Mouse (Mus musculus) thymus, postnatal 36 days (tissue): ENCODE measurements around the gene Mcm6.
A peak's percentile ranks its signal among the peaks of the same experiment; 100 is the strongest.

ENCODE experiments used
- DNase-seq, 2 experiments: peaks; one replicate each; pipeline ENCODE4 v3.0.0; 2022; ENCODE audit warnings: mixed read lengths in 2 of 2

Gene Mcm6

GRCm38 (mm10) chr1:128359554-128360376, at the start of gene Mcm6:
TSS of gene Mcm6 (minus strand) at chr1:128359664.
- peak; percentile 95 to 97 for DNase-seq

DNA sequence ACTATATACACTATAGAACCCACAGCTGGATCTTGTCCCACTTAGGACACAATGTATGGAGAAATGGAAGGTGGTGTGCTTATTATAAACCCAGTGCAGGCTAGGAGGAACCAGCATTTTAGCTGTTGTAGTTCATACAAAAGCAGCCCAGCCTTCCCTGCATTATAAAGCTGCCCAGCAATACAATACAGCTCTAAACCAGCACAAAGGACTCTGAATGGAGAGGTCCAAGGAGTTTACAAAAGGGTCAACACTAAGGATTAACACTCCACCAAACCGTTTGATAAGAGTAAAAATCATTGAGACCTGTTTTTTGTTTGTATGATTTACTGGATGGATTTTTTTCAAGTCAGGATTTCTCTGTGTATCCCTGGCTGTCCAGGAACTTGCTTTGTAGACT, 47.4 kb upstream of the Mcm6 start:
- no peak for DNase-seq

DNA sequence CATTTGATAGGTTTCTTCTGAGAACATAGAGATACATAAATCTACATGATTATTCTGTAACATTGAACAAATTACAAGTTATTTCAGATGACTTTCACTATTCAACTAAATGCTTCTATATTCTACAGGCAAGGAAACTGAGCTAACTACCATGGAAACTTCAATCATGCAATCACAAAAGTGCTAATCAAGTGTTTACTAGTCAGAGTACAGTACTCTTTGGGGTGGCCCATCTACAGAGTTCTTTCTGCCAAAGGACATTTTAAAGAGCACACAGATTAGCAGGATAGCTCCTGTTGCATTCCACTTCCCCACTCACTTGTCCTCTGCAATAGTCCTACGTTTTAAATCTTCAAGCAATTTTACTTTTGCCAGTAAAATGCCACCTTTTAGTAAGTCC, 46.2 kb upstream of the Mcm6 start:
- DNase-seq = no peak

GRCm38 (mm10) chr1:128405041-128405481, 45.6 kb upstream of the Mcm6 start:
- DNase-seq = no peak

DNA sequence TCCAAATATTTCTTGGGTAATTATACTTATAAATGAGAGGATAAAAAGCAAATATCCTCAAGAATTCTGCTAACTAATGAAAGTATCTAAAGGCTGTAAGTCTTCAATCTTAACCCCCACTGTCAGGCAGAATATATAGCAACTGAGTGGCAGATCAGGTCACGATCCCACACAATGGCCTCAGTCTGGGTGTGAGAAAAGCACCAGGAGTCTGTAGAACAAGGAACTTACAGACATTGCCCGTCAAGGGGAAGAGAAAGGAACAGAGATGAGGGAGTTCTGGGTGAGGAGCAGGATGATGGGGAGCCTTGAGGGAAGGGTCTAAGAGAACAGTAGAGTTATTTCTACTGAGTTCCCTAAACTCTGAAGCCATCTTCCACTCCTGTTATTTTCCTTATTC, 41.5 kb upstream of the Mcm6 start:
- DNase-seq = no peak

- DNase-seq = no peak
Measured at GRCm38 (mm10) chr1:128399941-128400915, 40.8 kb upstream of the Mcm6 start.

GRCm38 (mm10) chr1:128398738-128399445, 39.4 kb upstream of the Mcm6 start:
- DNase-seq = no peak

DNA sequence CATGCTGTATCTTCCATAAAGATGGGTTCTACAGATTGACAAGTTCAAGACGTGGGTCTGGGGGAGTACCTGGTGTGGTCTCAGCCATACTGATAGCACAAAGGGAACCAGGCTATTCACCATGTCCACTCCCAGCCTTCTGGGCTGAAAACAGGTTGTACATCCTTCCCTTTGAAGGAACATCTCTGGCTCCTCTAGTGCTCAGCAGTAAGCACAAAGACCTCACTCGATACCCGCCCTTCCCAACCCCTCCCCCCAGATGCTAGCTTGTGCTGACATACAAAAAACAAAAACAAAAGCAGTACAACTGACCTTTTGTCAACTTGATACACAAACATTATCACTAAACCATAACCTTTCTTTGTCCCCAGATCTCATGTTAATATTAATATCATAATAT, 35.2 kb upstream of the Mcm6 start:
- DNase-seq = no peak

- DNase-seq = no peak
Measured at GRCm38 (mm10) chr1:128392382-128392781, 32.9 kb upstream of the Mcm6 start.

DNA sequence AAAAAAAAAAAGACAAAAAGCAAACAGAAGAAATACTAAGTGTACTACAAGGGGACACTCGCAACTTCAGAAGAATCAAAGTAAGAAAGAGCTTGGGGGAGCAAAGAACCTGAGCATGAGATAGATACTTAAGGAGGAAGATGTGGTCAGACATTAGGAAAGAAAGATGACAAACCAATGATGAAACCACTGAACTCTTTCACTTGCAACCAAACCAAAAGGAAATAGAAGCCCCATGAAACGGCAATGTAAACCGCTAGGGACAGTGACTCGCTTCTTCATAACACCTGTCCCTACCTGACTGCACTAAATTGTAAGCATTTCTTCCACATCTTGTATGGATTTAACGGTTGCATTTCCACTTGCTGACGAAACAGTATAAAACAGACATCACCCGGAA, 27.0 kb upstream of the Mcm6 start:
- no peak for DNase-seq

DNA sequence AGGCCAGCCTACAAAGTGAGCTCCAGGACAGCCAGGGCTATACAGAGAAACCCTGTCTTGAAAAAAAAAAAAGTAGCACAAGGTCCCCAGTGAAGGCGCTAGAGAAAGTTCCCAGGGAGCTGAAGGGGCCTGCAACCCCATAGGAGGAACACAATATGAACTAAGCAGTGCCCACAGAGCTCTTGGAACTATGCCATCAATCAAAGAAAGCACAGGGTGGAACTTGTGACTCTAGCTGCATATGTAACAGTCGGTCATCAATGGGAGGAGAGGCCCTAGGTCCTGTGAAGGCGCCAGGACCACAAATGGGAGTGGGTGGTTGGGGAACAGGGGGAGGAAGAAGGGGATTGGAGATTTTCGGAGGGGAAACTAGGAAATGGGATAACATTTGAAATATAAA, 17.4 kb upstream of the Mcm6 start:
- no peak for DNase-seq

GRCm38 (mm10) chr1:128372143-128372860, 12.8 kb upstream of the Mcm6 start:
- DNase-seq = no peak

GRCm38 (mm10) chr1:128368732-128369441, 9.4 kb upstream of the Mcm6 start:
- DNase-seq = peak; percentile 49 to 57

- DNase-seq = no peak
Measured at GRCm38 (mm10) chr1:128360601-128361000, 1.1 kb upstream of the Mcm6 start.

- no peak for DNase-seq
Measured at GRCm38 (mm10) chr1:128358916-128359553, 429 bp downstream of the Mcm6 start.

- DNase-seq = no peak
Measured at GRCm38 (mm10) chr1:128358276-128358675, 1.2 kb downstream of the Mcm6 start.

- no peak for DNase-seq
Measured at GRCm38 (mm10) chr1:128357452-128357851, 2.0 kb downstream of the Mcm6 start.

- no peak for DNase-seq
Measured at GRCm38 (mm10) chr1:128353092-128353491, 6.4 kb downstream of the Mcm6 start.

- no peak for DNase-seq
Measured at GRCm38 (mm10) chr1:128344232-128344631, 15.2 kb downstream of the Mcm6 start.

- DNase-seq = no peak
Measured at GRCm38 (mm10) chr1:128337708-128338320, 21.6 kb downstream of the Mcm6 start.

DNA sequence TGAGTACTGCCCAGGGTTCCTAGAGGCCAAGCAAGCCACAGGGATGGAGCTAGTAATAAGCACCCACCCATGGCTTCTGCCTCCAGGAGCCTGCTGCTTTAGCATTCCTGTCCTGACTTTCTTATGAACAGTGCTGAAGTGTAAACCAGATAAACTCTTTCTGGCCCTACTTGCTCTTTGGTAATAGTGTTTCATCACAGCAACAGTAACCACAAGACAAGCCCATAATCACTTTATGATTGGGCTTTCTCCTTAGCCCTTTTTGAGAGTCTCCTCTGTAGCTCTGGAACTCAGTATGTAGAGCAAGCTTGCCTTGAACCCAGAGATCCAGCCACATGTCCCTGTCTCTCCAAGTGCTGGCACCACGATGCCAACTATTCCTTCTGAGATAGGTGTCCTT, 29.2 kb downstream of the Mcm6 start:
- DNase-seq = no peak
